Mouse (Mus musculus) C2C12 (cell line): Measurements from ENCODE around the gene Lfng.

Source experiments
- CTCF ChIP-seq: IDR thresholded peaks from one replicate; pipeline ENCODE4 v1.5.1; 2011; ENCODE audit not compliant: control insufficient read depth, insufficient read depth, insufficient read length
- MAX ChIP-seq: IDR thresholded peaks from one replicate; pipeline ENCODE4 v1.6.1; 2011; ENCODE audit warnings: mild to moderate bottlenecking, control low read depth
- MYOD1 ChIP-seq: IDR thresholded peaks from one replicate; pipeline ENCODE4 v1.6.1; 2011; ENCODE audit warnings: low read depth; ENCODE audit not compliant: control insufficient read depth, insufficient read length
- MYOG ChIP-seq: IDR thresholded peaks from one replicate; pipeline ENCODE4 v1.6.1; 2011; ENCODE audit not compliant: control insufficient read depth, insufficient read length; ENCODE audit errors: extremely low read depth
- USF1 ChIP-seq: IDR thresholded peaks from one replicate; pipeline ENCODE4 v1.6.1; 2011; ENCODE audit warnings: low read depth, mild to moderate bottlenecking, control low read depth, moderate library complexity

GRCm38 (mm10) chr5:140649881-140650414, 42.8 kb downstream of the Lfng start:
- TF ChIP-seq CTCF = no peak
- TF ChIP-seq USF1 = no peak
- TF ChIP-seq MYOD1 = no peak
- TF ChIP-seq MAX = no peak
- TF ChIP-seq MYOG = no peak
